Mouse (Mus musculus): ENCODE data around the gene Msrb1. TPM values are rescaled to one million over a fixed set of nuclear protein-coding genes. Genes with fewer than 3 reads are reported as not detected.

Gene Msrb1
- polyA plus RNA-seq (2012; rRNA removed): 32.7 and 37.7 TPM in 2 replicates

- DNase-seq (ENCODE audit: extremely low spot score in 1 of 2, low spot score in 1 of 2): peak; percentile 91 to 95
Measured at GRCm38 (mm10) chr17:24736330-24737051, at the start of gene Msrb1. Msrb1 (plus strand) TSS chr17:24736642.

GRCm38 (mm10) chr17:24687146-24687595, 49.3 kb upstream of the Msrb1 start:
- no peak for DNase-seq (ENCODE audit: extremely low spot score in 1 of 2, low spot score in 1 of 2)

GRCm38 (mm10) chr17:24687599-24687998, 48.8 kb upstream of the Msrb1 start:
- no peak for DNase-seq (ENCODE audit: extremely low spot score in 1 of 2, low spot score in 1 of 2)

- DNase-seq (ENCODE audit: extremely low spot score in 1 of 2, low spot score in 1 of 2): peak in 1 of 2 experiments; percentile 53
Measured at GRCm38 (mm10) chr17:24689251-24690081, 47.0 kb upstream of the Msrb1 start, which contains the start of gene Syngr3. Syngr3 (minus strand) TSS chr17:24689955.

- DNase-seq (ENCODE audit: extremely low spot score in 1 of 2, low spot score in 1 of 2): no peak
Measured at GRCm38 (mm10) chr17:24692385-24692784, 44.1 kb upstream of the Msrb1 start.

GRCm38 (mm10) chr17:24695326-24696010, 41.0 kb upstream of the Msrb1 start:
- no peak for DNase-seq (ENCODE audit: extremely low spot score in 1 of 2, low spot score in 1 of 2)

GRCm38 (mm10) chr17:24696011-24696697, 40.3 kb upstream of the Msrb1 start, which contains the start of the genes Gfer and Noxo1:
Gfer (minus strand) TSS chr17:24696156.
Noxo1 (plus strand) TSS chr17:24696234.
- peak; percentile 42 to 78 for DNase-seq (ENCODE audit: extremely low spot score in 1 of 2, low spot score in 1 of 2)

GRCm38 (mm10) chr17:24697985-24698384, 38.5 kb upstream of the Msrb1 start:
- DNase-seq (ENCODE audit: extremely low spot score in 1 of 2, low spot score in 1 of 2): no peak

- DNase-seq (ENCODE audit: extremely low spot score in 1 of 2, low spot score in 1 of 2): no peak
Measured at GRCm38 (mm10) chr17:24698715-24699114, 37.7 kb upstream of the Msrb1 start.

- DNase-seq (ENCODE audit: extremely low spot score in 1 of 2, low spot score in 1 of 2): no peak
Measured at GRCm38 (mm10) chr17:24699473-24699872, 37.0 kb upstream of the Msrb1 start.

GRCm38 (mm10) chr17:24701251-24701650, 35.2 kb upstream of the Msrb1 start:
- DNase-seq (ENCODE audit: extremely low spot score in 1 of 2, low spot score in 1 of 2): no peak

- no peak for DNase-seq (ENCODE audit: extremely low spot score in 1 of 2, low spot score in 1 of 2)
Measured at GRCm38 (mm10) chr17:24705821-24706220, 30.6 kb upstream of the Msrb1 start.

- DNase-seq (ENCODE audit: extremely low spot score in 1 of 2, low spot score in 1 of 2): peak; percentile 88 to 97
Measured at GRCm38 (mm10) chr17:24706982-24707800, 29.3 kb upstream of the Msrb1 start, which contains the start of gene Tbl3. Tbl3 (minus strand) TSS chr17:24707660.

GRCm38 (mm10) chr17:24707801-24708425, 28.5 kb upstream of the Msrb1 start:
- no peak for DNase-seq (ENCODE audit: extremely low spot score in 1 of 2, low spot score in 1 of 2)

- DNase-seq (ENCODE audit: extremely low spot score in 1 of 2, low spot score in 1 of 2): no peak
Measured at GRCm38 (mm10) chr17:24708646-24709045, 27.8 kb upstream of the Msrb1 start.

- no peak for DNase-seq (ENCODE audit: extremely low spot score in 1 of 2, low spot score in 1 of 2)
Measured at GRCm38 (mm10) chr17:24715556-24715955, 20.9 kb upstream of the Msrb1 start.

GRCm38 (mm10) chr17:24716166-24716682, 20.2 kb upstream of the Msrb1 start:
- no peak for DNase-seq (ENCODE audit: extremely low spot score in 1 of 2, low spot score in 1 of 2)

- DNase-seq (ENCODE audit: extremely low spot score in 1 of 2, low spot score in 1 of 2): no peak
Measured at GRCm38 (mm10) chr17:24717943-24718342, 18.5 kb upstream of the Msrb1 start, which contains the start of the genes Rnf151 and Rps2. Rnf151 (minus strand) TSS chr17:24718063. Rps2 (plus strand) TSS chr17:24718116.

Measured in frontal cortex, adult 2 months (tissue).